Mouse (Mus musculus): Measurements from ENCODE around the gene Atp6v0e2. TPM values are rescaled to one million over a fixed set of nuclear protein-coding genes. Genes with fewer than 3 reads are reported as not detected.

The Atp6v0e2 gene
- polyA plus RNA-seq, 1 experiment = not detected

DNA sequence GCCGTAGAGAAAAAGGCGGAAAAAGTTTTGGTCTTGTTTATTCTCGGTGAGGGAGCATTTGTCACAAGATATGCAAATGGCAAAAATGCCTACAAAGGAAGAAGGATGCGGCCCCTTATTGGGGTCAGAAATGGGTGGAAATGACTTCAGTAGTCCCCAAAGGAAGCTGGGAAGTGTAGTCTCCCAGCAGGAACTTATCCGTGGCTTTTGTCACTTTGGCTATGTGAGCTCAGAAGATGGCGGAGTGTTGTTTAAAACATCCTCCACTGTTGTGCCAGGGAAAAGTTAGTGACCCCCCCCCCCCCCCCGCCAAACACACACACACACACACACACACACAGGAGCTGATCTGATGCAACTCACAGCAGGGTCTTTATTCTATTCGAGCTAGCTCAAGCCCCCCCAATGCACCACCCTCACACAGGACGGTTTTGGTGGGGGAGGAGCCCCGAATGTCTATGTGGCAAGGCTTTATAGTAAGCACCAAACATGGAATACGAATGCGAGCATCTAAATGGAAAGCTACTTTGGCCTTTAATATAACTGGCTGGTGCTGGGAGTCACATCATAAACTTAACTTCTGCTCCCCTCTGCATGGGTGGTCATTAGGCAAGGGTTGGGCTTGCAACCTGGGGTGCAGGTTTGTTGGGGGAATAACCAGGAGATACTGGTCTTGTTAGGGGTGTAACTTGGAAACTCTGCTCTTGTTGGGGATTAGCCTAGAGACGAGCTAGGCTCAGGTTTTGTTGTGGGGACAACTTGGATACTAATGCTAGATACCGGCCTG lies 17.9 kb downstream of the Atp6v0e2 start:
- no peak for TF ChIP-seq GATA1 (IDR thresholded peaks at IDR 0.05; ENCODE audit: low read length)

DNA sequence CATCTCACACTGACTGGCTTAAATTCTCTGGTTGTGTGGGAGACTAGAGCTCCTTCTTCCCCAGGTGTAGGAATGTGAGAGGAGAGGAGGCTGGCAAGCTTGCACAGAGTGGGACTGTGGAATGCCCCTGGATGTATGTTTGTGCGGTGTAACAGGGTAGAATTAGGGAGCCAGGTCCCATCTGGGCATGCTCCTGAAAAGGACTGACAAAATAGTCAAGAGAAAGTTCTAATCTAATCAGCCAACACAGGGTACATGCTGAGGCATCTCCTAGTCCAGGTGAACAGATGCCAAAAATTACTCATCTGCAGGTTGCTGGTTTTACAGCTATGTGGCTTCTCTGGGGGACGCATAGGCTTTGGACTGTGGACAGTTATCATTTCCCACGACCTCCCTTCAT lies 18.5 kb downstream of the Atp6v0e2 start:
- TF ChIP-seq GATA1 (IDR thresholded peaks at IDR 0.05; ENCODE audit: low read length) = no peak

DNA sequence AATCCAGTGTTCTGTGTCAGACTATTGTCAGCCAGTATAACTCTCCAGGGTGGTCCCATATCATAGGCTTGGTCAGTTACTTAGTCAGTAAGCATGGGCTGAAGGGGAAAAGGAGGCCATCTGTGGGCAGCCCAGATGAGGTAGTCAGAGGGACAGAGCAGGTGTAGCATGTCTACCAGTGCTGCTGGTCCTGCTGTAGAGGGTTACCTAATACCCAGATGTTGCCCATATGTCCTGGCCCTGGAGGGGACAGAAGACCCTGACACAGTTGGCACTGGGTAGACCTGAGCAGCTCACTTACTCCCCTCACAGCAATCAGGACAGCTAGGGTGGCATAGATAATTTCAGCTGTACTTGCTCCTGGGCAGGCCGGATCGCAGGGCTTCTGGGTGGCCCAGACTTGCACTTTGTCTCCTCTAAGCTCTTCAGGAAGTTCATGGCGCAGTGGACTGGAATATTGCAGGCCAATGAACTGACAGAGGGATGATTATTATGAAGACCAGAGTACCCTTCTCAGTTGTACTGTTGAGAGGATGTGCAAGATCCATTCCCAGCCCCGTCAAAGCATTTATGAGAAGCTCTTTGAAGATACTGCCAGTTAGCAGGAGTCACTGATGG lies 28.4 kb downstream of the Atp6v0e2 start:
- TF ChIP-seq GATA1 (IDR thresholded peaks at IDR 0.05; ENCODE audit: low read length) = no peak

DNA sequence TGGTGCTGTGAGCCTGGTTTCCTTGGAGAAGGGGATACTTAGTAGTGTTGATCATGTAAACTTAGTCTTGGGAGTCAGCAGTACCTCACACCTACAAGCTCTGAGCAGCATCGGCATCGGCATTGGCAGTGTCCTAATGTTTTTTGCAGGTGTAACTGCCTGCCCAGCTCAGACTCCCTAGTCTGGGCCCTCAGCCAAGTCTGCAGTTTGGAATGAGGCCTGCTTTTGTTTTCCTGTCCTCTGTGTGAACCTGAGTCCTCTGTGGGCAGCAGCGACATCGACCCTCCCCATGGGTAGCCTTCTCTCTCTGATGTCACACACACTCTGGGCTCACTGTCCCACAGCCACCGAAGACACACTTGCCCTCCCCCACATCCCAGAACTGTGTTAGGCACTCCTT lies 28.9 kb downstream of the Atp6v0e2 start:
- TF ChIP-seq GATA1 (IDR thresholded peaks at IDR 0.05; ENCODE audit: low read length) = no peak

DNA sequence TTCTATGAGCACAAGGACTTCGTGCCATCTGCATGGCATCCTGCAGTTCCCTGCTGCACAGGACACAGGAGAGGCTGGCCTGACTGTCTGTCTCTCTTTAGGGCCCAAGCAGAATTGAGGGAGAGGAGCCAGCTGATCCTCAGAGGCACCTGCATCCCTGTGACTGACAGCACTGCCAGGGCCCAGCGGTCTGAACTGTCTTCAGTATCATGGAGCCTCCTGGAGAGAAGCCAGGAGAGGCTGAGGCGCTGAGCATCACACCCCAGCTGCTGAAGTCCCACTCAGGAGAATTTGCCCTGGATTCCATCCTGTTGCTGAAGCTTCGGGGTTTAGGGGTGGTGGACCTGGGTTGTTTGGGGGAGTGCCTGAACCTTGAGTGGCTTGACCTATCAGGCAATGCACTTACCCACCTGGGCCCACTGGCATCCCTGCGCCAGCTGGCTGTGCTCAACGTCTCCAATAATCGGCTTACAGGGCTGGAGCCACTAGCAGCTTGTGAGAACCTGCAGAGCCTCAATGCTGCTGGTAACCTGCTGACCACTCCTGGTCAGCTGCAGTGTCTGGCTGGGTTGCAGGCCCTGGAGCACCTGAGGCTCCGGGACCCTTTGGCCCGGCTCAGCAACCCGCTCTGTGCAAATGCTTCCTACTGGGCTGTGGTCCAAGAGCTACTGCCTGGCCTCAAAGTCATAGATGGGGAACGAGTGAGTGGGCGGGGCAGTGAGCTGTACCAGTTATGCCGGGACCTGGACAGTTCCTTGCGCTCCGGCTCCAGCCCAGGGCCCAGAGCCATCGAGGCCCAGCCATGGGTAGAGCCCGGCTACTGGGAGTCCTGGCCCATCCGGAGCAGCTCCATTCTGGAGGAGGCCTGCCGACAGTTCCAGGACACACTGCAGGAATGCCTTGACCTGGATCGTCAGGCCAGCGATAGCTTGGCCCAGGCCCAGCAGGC lies 30.9 kb downstream of the Atp6v0e2 start:
- TF ChIP-seq GATA1 (IDR thresholded peaks at IDR 0.05; ENCODE audit: low read length) = no peak

DNA sequence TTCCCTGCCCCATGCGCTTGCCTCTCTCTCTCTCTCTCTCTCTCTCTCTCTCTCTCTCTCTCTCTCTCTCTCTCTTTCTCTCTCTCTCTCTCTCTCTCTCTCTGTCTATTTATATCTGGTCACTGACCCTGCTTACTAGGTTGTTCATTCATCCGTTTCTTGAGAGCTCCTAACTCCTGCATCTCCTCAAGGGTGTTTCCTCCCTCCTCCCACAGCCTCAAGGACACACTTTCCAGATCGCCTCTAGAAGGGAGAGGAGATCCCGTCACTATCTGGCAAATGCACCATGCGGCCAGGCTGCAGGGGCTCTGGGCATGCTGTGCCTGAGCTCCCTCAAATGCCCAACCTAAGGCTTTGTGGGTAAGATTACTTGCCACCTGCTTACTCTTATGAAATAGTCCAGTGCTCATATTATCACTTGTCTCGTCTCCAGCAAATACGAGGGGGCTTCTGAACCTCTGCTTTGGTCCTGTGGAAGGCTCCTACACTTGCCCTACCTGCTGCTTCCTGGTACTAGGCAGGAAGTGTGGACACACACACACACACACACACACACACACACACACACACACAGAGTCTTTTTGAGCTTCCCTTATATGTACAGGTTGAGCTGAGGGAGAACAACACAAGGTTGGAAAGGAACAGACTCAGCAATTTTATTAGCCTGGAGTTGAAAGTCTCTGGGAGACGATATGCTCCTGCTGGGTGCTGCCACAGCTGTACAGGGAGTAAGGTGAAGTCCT lies 31.8 kb downstream of the Atp6v0e2 start:
- TF ChIP-seq GATA1 (IDR thresholded peaks at IDR 0.05; ENCODE audit: low read length) = no peak

DNA sequence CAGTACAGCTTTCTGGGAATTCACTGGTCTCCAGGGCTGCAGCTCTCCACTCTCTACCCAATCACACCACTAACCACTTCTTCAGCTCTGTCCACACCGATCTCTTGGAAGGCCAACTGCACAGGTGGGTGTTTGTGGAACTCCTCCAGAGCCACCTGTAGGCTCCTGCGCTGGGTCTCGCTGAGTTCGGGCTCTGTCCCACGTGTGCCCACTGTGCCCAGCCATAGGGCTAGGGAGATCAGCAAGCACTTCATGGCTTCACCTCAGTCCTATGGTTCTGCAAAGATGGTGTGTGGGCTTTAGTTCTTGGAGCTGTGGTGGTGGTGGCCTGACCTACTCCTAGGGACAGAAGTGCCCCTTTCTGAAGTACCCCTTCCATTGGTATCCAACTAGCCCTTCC lies 34.6 kb downstream of the Atp6v0e2 start:
- no peak for TF ChIP-seq GATA1 (IDR thresholded peaks at IDR 0.05; ENCODE audit: low read length)

DNA sequence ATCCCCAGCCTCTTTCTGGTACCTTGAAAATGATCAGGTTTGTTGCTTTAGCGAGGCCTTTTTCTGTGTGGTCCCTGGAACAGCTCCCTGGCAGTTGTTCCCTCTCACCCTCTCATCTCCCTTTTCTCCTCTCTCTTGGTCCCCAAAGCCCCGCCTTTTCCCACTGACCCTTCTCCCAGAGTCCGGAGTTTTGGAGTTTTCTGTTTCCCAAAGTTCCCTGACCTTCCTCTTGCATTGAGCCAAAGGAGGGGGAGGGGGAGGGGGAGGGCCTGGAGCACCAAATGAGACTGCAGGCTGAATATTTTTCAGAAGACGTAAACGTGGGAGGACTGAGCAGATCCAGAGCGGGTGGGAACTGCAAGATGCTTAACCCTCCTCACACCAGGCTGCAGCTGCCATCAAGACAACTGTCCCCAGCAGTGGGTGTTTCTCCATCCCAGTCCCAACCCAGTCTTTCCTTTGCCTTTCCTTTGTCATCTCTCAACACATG lies 35.2 kb downstream of the Atp6v0e2 start, which contains the start of gene Rarres2:
Rarres2 (minus strand) TSS at position 218 of the 490 bp plus-strand sequence.
- TF ChIP-seq GATA1 (IDR thresholded peaks at IDR 0.05; ENCODE audit: low read length) = no peak

DNA sequence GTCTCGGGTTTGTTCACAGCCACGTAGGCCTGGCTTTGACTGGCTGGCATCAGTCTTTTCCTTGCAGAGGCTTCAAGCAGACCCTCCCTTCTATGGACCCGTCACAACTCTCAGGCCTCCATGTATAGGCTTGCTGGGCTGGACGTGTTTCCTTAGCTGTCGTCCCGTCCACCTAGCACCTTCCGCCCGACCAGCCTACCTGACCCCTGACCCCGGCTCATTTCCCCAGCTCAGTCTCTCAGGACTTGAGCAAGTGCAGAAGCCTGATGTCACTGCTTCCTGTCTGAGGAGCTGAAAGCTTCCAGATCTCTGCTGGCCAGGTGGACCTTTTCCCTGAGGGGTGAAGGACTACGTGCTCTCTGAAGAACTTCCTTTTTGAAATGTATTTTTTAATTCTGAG lies 35.9 kb downstream of the Atp6v0e2 start:
- TF ChIP-seq GATA1 (IDR thresholded peaks at IDR 0.05; ENCODE audit: low read length) = no peak

DNA sequence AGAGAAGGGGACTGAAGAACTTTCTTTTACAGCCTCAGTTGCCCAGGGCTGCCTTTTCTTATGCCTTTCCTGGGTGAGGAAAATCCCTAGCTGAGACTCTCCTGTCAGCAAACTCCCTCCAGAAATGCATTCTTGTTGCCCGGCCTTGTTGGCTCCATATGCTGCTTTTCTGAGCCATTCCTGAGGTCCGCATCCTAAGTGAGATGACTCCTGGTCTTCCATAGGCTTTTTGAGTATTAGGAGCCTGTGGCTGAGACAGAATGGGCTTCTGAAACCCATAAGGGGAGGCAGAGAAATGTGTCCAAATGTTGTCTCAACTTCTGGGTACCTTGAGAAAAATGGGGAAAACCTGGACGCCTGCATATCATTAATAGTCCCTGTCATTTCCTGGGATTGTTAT lies 36.6 kb downstream of the Atp6v0e2 start:
- no peak for TF ChIP-seq GATA1 (IDR thresholded peaks at IDR 0.05; ENCODE audit: low read length)

DNA sequence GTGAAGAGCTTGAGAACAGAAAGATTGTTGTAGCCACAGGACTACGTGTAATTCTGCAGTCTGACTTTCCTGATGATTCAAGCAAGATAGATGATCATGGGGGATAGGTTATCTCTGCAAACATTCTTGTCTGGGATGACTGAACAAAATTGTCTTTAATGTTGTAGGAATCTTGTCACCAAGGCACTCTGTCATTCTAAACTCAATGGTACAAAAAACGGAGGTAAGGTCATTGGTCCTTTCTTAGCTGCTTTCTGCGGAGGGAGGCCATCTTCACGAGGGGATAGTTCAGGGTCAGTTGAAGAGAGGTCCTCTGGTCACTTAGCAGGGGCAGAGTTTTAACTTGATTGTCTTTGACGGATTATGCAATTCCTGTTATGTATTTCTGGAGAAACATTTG lies 41.3 kb downstream of the Atp6v0e2 start:
- TF ChIP-seq GATA1 (IDR thresholded peaks at IDR 0.05; ENCODE audit: low read length) = no peak

DNA sequence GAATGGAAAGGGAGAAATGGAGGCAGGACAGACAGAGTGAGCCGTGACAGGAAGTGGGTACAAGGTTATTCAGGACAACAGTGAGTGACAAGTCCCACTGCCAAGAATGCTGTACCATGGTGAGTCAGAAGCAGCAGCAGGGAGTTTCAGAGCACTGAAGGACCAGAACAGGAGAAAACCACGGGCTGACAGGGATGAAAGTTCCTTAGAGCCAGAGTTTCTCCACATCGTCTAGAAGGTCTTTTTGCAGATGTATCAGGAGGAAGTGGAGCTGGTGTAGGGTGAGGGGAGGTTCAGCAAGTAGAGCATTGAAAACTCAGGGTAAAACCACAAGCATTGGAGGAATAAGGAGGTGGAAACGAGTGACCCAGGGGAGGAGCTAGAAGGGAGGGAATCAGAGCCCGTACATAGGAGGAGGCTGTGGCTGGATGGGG lies 41.8 kb downstream of the Atp6v0e2 start:
- no peak for TF ChIP-seq GATA1 (IDR thresholded peaks at IDR 0.05; ENCODE audit: low read length)

DNA sequence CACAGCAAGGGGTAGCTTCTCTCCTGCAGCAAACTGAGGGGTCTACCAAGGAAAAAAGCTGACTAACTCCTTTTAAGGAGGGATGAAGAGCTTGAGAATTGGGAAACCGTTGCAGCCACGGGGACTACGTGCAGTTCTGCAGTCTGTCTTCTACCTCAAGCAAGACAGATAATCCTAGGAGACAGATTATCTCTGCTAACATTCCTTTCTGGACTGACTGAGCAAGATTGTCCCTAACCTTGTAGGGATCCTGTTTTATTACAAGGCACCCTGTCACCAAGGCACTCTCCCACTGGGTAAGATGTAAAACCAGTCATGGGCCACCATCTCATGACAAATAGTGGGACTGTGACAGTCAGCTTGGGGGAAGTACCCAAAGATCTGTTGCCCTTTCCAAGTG lies 43.8 kb downstream of the Atp6v0e2 start:
- no peak for TF ChIP-seq GATA1 (IDR thresholded peaks at IDR 0.05; ENCODE audit: low read length)

DNA sequence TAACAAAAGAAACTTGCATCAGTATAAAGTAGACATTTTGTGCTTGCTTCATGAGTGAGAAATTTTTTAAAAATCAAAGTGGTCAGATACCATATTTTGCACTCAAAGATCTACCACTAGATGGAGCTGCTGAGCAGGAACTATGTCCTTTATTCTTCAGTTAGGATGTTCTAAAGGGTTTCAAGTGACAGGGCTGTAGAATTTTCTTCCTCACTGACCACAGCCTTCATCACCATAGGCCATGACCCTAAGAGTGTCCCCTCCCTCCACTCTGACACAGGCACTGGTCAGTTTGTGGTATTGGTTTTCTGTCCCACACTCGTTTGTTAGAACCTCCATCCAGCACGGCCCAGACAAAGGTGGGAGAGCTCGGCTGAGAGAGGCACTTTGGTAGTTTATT lies 44.6 kb downstream of the Atp6v0e2 start:
- TF ChIP-seq GATA1 (IDR thresholded peaks at IDR 0.05; ENCODE audit: low read length) = no peak

DNA sequence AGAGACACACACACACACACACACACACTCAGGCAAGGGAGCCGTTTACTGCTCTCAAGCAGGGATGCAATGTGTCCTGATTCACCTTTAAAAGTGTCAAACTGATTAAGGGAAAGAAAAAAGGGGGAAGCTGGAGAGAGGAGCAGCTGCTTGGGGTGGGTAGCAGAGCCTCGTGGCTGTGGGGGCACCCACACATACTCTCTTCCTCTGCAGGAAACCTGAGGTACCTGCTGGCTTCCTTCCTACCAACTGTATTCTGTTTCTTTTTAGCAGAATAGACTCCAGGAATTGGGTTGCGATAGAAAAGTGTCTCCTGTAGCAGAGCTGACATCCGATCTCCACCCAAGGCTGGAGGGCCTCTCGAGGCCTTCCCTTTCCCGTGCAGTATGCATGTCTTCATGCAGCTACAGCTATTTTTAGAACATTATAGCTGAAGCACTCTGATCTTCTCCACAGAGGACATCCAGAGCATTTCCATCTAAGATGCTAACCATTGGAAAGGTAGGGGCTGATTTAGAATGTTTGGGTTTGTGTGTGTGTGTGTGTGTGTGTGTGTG lies 51.9 kb downstream of the Atp6v0e2 start, which contains the start of gene Gm45021:
Gm45021 (plus strand) TSS at position 417 of the 557 bp plus-strand sequence.
- no peak for TF ChIP-seq GATA1 (IDR thresholded peaks at IDR 0.05; ENCODE audit: low read length)

Other genes with a start within 250 kb of the Atp6v0e2 start
- not detected in 2 replicates for gene Krba1, start 142.0 kb upstream of the Atp6v0e2 start, polyA plus RNA-seq (2012)
- gene Zfp467, start 91.8 kb upstream of the Atp6v0e2 start, polyA plus RNA-seq (2012) = not detected in 2 replicates
- gene Sspo, start 89.4 kb upstream of the Atp6v0e2 start, polyA plus RNA-seq (2012) = not detected in 2 replicates
- gene Lrrc61, start 17.2 kb downstream of the Atp6v0e2 start, polyA plus RNA-seq (2012) = not detected in 2 replicates
- not detected in 2 replicates for gene Rarres2, start 35.2 kb downstream of the Atp6v0e2 start, polyA plus RNA-seq (2012)
- gene Gm45021, start 52.0 kb downstream of the Atp6v0e2 start, polyA plus RNA-seq (2012) = not detected in 2 replicates
- not detected in 2 replicates for gene Repin1, start 56.3 kb downstream of the Atp6v0e2 start, polyA plus RNA-seq (2012)
- not detected in 2 replicates for gene Gm44965, start 56.3 kb downstream of the Atp6v0e2 start, polyA plus RNA-seq (2012)
- not detected in 2 replicates for gene Zfp775, start 64.4 kb downstream of the Atp6v0e2 start, polyA plus RNA-seq (2012)
- 0.02 TPM in 1 of 2 replicates, not detected in the other for gene AI854703, start 89.1 kb downstream of the Atp6v0e2 start, polyA plus RNA-seq (2012)
- not detected in 2 replicates for gene Gimap8, start 109.6 kb downstream of the Atp6v0e2 start, polyA plus RNA-seq (2012)
- 0.32 and 0.73 TPM in 2 replicates for gene Gimap9, start 138.5 kb downstream of the Atp6v0e2 start, polyA plus RNA-seq (2012)
- not detected in 2 replicates for gene Gimap4, start 146.9 kb downstream of the Atp6v0e2 start, polyA plus RNA-seq (2012)
- gene Gimap6, start 170.6 kb downstream of the Atp6v0e2 start, polyA plus RNA-seq (2012) = 0.06 and 0.09 TPM in 2 replicates
- gene Gm28053, start 181.0 kb downstream of the Atp6v0e2 start, polyA plus RNA-seq (2012) = not detected in 2 replicates
- gene Gimap7, start 181.0 kb downstream of the Atp6v0e2 start, polyA plus RNA-seq (2012) = not detected in 2 replicates
- not detected in 2 replicates for gene Gimap1, start 201.4 kb downstream of the Atp6v0e2 start, polyA plus RNA-seq (2012)
- not detected in 2 replicates for gene Gimap5, start 208.6 kb downstream of the Atp6v0e2 start, polyA plus RNA-seq (2012)
- gene Gimap3, start 233.2 kb downstream of the Atp6v0e2 start, polyA plus RNA-seq (2012) = not detected in 2 replicates

Data from G1E-ER4 (cell line).